Mouse (Mus musculus): ENCODE data around the gene Aqr. TPM values are rescaled to one million over a fixed set of nuclear protein-coding genes. Genes with fewer than 3 reads are reported as not detected.
A peak's percentile ranks its signal among the peaks of the same experiment; 100 is the strongest.
"Not testable (repeated sequence)": the region's sequence is repeated elsewhere in the genome, so short reads cannot be mapped to it uniquely, and the experiment has no call there.

Aqr gene
- polyA plus RNA-seq (2012; rRNA removed) = 45.9 and 46.1 TPM in 2 replicates

DNA sequence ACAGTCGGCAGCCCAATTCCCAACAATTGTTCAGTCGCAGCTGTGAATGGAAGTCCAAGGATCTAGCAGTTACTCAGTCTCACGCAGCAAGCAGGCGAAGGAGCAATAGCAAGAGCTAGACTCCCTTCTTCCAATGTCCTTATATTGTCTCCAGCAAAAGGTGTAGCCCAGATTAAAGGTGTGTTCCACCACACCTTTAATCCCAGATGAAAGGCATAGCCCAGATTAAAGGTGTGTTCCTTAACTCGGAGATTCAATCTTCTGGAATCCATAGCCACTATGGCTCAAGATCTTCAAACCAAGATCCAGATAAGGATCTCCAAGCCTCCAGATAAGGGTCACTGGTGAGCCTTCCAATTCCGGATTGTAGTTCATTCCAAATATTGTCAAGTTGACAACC is at the start of gene Aqr:
Aqr (minus strand) TSS at position 101 of the 400 bp plus-strand sequence.
- not testable (repeated sequence) for DNase-seq (ENCODE audit: low read depth)

- DNase-seq (ENCODE audit: low read depth) = peak; percentile 62
- TF ChIP-seq POLR2A (IDR thresholded peaks at IDR 0.05; ENCODE audit: borderline replicate concordance, extremely low read depth, insufficient read depth, insufficient read length, poor library complexity, severe bottlenecking) (no peak), CTCF (IDR thresholded peaks at IDR 0.05; ENCODE audit: borderline replicate concordance, extremely low read depth, insufficient read depth, insufficient read length) (no peak)
These were observed 49.7 kb upstream of the Aqr start for GRCm38 (mm10) chr2:114236566-114236965.

GRCm38 (mm10) chr2:114235584-114235983 is 48.8 kb upstream of the Aqr start:
- no peak for DNase-seq (ENCODE audit: low read depth)
- TF ChIP-seq CTCF (IDR thresholded peaks at IDR 0.05; ENCODE audit: borderline replicate concordance, extremely low read depth, insufficient read depth, insufficient read length) (no peak), POLR2A (IDR thresholded peaks at IDR 0.05; ENCODE audit: borderline replicate concordance, extremely low read depth, insufficient read depth, insufficient read length, poor library complexity, severe bottlenecking) (no peak)

DNA sequence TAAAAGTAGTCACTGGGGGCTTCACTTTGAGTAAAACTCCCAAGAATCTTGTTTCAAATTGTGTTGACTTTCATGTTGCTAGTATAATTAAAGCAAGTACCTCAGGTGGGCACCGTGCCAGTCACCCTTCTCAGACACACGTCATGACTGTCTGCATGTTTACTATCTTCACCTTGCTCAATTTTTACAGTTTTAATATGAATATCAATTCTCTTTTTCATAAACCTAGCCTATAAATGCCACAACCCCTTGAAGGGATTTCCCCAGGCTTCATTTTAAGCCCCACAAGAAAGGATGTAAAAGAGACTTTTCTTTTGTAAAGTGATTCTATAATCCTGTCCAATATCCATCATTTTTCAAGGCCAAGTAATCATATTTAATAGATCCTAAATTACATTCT is 44.4 kb upstream of the Aqr start:
- TF ChIP-seq CTCF (IDR thresholded peaks at IDR 0.05; ENCODE audit: borderline replicate concordance, extremely low read depth, insufficient read depth, insufficient read length) = no peak
- no peak for TF ChIP-seq POLR2A (IDR thresholded peaks at IDR 0.05; ENCODE audit: borderline replicate concordance, extremely low read depth, insufficient read depth, insufficient read length, poor library complexity, severe bottlenecking)
- DNase-seq (ENCODE audit: low read depth) = no peak

DNA sequence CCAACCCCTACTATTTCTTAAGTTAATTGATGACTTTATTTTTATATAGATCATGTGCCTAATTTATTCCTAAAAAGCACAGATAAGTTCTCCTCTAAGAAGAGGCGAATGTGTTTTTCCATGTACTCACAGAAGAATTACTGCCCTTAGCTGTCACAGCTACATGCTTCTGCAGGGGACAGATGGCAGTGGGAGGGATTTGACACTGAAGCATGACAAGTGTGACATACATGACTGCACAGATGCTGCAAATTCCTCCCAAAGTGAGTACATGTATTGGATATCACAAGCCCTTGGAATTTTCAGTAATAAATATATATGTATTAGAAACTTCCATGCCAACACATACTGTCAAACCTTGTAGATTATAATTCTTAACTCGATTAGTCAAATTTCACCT is 41.8 kb upstream of the Aqr start:
- TF ChIP-seq POLR2A (IDR thresholded peaks at IDR 0.05; ENCODE audit: borderline replicate concordance, extremely low read depth, insufficient read depth, insufficient read length, poor library complexity, severe bottlenecking) (no peak), CTCF (IDR thresholded peaks at IDR 0.05; ENCODE audit: borderline replicate concordance, extremely low read depth, insufficient read depth, insufficient read length) (no peak)
- DNase-seq (ENCODE audit: low read depth) = peak; percentile 80

DNA sequence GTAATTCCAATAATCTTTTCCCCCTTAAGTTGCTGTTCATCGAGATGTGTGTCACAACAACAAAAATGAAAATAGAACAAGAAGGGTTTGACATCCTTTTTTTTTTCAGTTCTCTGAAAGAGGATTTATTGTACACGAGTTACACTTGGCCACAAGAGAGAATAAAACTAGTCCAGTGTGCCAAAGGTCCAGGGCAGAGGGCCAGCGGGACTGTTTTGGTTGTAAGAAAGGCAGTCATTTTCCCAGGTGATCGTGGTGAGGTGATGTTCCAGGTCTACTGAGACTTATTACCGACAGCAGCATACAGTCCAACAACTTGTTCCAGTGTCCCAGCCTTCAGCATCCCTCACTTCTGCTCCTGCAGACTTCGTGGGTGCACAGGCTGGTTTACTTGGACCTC is 18.2 kb upstream of the Aqr start:
- no peak for TF ChIP-seq POLR2A (IDR thresholded peaks at IDR 0.05; ENCODE audit: borderline replicate concordance, extremely low read depth, insufficient read depth, insufficient read length, poor library complexity, severe bottlenecking)
- TF ChIP-seq CTCF (IDR thresholded peaks at IDR 0.05; ENCODE audit: borderline replicate concordance, extremely low read depth, insufficient read depth, insufficient read length) = no peak
- DNase-seq (ENCODE audit: low read depth) = no peak

GRCm38 (mm10) chr2:114201574-114201973 is 14.8 kb upstream of the Aqr start:
- TF ChIP-seq POLR2A (IDR thresholded peaks at IDR 0.05; ENCODE audit: borderline replicate concordance, extremely low read depth, insufficient read depth, insufficient read length, poor library complexity, severe bottlenecking) = no peak
- no peak for TF ChIP-seq CTCF (IDR thresholded peaks at IDR 0.05; ENCODE audit: borderline replicate concordance, extremely low read depth, insufficient read depth, insufficient read length)
- no peak for DNase-seq (ENCODE audit: low read depth)

- TF ChIP-seq POLR2A (IDR thresholded peaks at IDR 0.05; ENCODE audit: borderline replicate concordance, extremely low read depth, insufficient read depth, insufficient read length, poor library complexity, severe bottlenecking) = peak; percentile 77; the same call in 1 of the 2 replicates
- TF ChIP-seq CTCF (IDR thresholded peaks at IDR 0.05; ENCODE audit: borderline replicate concordance, extremely low read depth, insufficient read depth, insufficient read length) = no peak
- peak; percentile 94 for DNase-seq (ENCODE audit: low read depth)
These were observed 14.2 kb upstream of the Aqr start, which contains the start of gene Zfp770 for GRCm38 (mm10) chr2:114200932-114201559. Gene Zfp770 (minus strand): TSS chr2:114201469.

- peak; percentile 13 for DNase-seq (ENCODE audit: low read depth)
- no peak for TF ChIP-seq CTCF (IDR thresholded peaks at IDR 0.05; ENCODE audit: borderline replicate concordance, extremely low read depth, insufficient read depth, insufficient read length)
- TF ChIP-seq POLR2A (IDR thresholded peaks at IDR 0.05; ENCODE audit: borderline replicate concordance, extremely low read depth, insufficient read depth, insufficient read length, poor library complexity, severe bottlenecking) = no peak
These were observed 9.6 kb upstream of the Aqr start for GRCm38 (mm10) chr2:114196421-114196820.

GRCm38 (mm10) chr2:114177802-114178733 is 8.8 kb downstream of the Aqr start:
- no peak for TF ChIP-seq POLR2A (IDR thresholded peaks at IDR 0.05; ENCODE audit: borderline replicate concordance, extremely low read depth, insufficient read depth, insufficient read length, poor library complexity, severe bottlenecking)
- TF ChIP-seq CTCF (IDR thresholded peaks at IDR 0.05; ENCODE audit: borderline replicate concordance, extremely low read depth, insufficient read depth, insufficient read length) = no peak
- DNase-seq (ENCODE audit: low read depth) = no peak

GRCm38 (mm10) chr2:114174651-114175484 is 12.0 kb downstream of the Aqr start:
- DNase-seq (ENCODE audit: low read depth) = peak; percentile 95
- peak; percentile 78; the same call in 1 of the 2 replicates for TF ChIP-seq POLR2A (IDR thresholded peaks at IDR 0.05; ENCODE audit: borderline replicate concordance, extremely low read depth, insufficient read depth, insufficient read length, poor library complexity, severe bottlenecking)
- TF ChIP-seq CTCF (IDR thresholded peaks at IDR 0.05; ENCODE audit: borderline replicate concordance, extremely low read depth, insufficient read depth, insufficient read length) = peak; percentile 76; the same call in 1 of the 2 replicates

Data from brain, embryonic 14.5 days (tissue).